Mouse (Mus musculus): ENCODE data around the gene Tjp1. TPM values are rescaled to one million over a fixed set of nuclear protein-coding genes. Genes with fewer than 3 reads are reported as not detected.
A peak's percentile ranks its signal among the peaks of the same experiment; 100 is the strongest.

Gene Tjp1
- polyA plus RNA-seq, 1 experiment = 62.4 TPM

DNA sequence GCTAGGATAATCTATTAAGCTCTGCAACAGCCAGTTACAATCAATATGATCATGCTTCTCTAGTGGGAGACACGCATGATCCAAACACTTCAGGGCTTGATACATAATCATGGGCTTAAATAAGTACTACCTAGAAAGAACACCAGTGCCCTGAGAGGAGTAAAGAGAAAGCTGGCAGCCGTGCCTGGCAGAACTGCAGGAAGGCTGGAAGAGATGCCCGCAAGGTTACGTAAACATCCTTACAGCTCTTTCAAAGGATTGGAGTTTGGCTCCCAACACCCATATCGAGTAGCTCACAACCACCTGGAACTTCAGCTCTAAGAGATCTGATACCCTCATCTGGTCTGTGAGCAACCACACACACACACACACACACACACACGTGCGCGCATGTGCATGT lies 167.8 kb downstream of the Tjp1 start:
- TF ChIP-seq POLR2A (IDR thresholded peaks at IDR 0.05; ENCODE audit: extremely low read depth, insufficient read depth, low read length) (no peak), CTCF (IDR thresholded peaks at IDR 0.05; ENCODE audit: extremely low read depth, insufficient read depth, low read length) (no peak)
- H3K4me3 ChIP-seq (ENCODE audit: insufficient read depth, low read length) = no peak overlapping the region
- H3K27ac ChIP-seq (ENCODE audit: insufficient read depth, low read length) = peak overlapping the region; percentile 48
- H3K4me1 ChIP-seq (ENCODE audit: control insufficient read depth, insufficient read depth, low read length) = peaks cover 14% of the 10 kb centered on the region

DNA sequence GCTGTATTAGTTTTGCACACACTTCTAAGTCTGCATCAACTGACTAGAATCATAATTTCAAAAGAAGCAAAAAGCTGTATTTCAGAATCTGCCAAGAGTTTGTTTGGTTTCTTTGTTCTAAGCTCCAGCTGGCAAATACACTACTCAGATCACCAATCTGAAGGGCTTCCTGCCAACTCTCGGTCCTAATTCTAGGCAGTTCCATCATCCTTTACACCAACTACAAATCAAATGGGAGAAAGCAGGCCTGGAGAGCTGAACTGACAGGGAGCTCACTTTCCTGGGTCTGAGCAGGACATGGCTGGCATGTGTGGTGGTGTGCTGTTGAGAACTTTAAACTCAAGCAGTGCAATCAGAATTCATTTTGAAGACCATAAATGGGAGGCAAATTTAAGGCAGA lies 170.0 kb downstream of the Tjp1 start:
- H3K4me3 ChIP-seq (ENCODE audit: insufficient read depth, low read length) = no peak overlapping the region

DNA sequence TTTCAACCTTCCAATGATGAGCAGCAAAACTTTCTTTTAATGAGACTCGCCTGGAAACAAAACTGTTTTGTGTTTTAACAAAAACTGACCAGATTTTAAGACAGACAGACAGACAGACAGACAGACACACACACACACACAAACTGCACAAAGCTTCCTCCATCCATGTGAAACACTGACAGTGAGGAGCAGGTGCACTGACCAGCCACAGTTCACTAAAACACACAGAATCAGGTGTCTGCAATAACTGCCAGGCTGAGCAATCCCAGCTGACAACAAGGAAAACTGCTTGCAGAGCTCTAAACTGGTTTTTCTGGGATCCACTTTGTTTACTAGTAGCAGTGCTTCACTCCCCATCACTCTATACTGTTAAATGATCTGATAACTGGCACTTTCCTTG lies 171.4 kb downstream of the Tjp1 start:
- no peak overlapping the region for H3K27ac ChIP-seq (ENCODE audit: insufficient read depth, low read length)
- TF ChIP-seq CTCF (IDR thresholded peaks at IDR 0.05; ENCODE audit: extremely low read depth, insufficient read depth, low read length) = no peak
- no peak for TF ChIP-seq POLR2A (IDR thresholded peaks at IDR 0.05; ENCODE audit: extremely low read depth, insufficient read depth, low read length)
- no peak overlapping the region for H3K4me3 ChIP-seq (ENCODE audit: insufficient read depth, low read length)
- peaks cover 14% of the 10 kb centered on the region for H3K4me1 ChIP-seq (ENCODE audit: control insufficient read depth, insufficient read depth, low read length)

More for the DNA sequence above, 170.0 kb downstream of the Tjp1 start:
- TF ChIP-seq CTCF (IDR thresholded peaks at IDR 0.05; ENCODE audit: extremely low read depth, insufficient read depth, low read length) (no peak), POLR2A (IDR thresholded peaks at IDR 0.05; ENCODE audit: extremely low read depth, insufficient read depth, low read length) (no peak)
- Histone ChIP-seq H3K27ac (ENCODE audit: insufficient read depth, low read length) (peak overlapping the region; percentile 24; the same call in 1 of the 2 replicates), H3K4me1 (ENCODE audit: control insufficient read depth, insufficient read depth, low read length) (peaks cover 14% of the 10 kb centered on the region)

DNA sequence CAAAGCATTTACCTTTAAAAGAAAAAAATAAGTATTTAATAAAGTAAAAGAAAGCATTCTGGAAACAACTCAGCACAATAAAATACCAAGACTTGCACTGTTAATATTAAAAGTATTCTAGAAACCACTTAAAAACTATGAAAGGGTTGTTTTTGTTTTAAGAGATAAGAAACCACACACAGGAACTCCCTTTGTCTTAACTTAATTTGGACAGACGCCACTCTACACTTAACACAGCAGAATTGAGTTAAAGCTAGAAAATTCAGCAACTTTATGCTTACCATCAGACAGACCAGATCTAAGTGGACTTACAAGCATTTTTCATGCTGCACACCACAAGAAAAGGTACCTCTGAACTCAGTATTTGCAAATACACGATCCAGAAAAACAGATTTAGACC lies 172.7 kb downstream of the Tjp1 start:
- H3K4me3 ChIP-seq (ENCODE audit: insufficient read depth, low read length) = no peak overlapping the region
- no peak overlapping the region for H3K27ac ChIP-seq (ENCODE audit: insufficient read depth, low read length)
- peaks cover 10% of the 10 kb centered on the region for H3K4me1 ChIP-seq (ENCODE audit: control insufficient read depth, insufficient read depth, low read length)
- TF ChIP-seq CTCF (IDR thresholded peaks at IDR 0.05; ENCODE audit: extremely low read depth, insufficient read depth, low read length) (no peak), POLR2A (IDR thresholded peaks at IDR 0.05; ENCODE audit: extremely low read depth, insufficient read depth, low read length) (no peak)

DNA sequence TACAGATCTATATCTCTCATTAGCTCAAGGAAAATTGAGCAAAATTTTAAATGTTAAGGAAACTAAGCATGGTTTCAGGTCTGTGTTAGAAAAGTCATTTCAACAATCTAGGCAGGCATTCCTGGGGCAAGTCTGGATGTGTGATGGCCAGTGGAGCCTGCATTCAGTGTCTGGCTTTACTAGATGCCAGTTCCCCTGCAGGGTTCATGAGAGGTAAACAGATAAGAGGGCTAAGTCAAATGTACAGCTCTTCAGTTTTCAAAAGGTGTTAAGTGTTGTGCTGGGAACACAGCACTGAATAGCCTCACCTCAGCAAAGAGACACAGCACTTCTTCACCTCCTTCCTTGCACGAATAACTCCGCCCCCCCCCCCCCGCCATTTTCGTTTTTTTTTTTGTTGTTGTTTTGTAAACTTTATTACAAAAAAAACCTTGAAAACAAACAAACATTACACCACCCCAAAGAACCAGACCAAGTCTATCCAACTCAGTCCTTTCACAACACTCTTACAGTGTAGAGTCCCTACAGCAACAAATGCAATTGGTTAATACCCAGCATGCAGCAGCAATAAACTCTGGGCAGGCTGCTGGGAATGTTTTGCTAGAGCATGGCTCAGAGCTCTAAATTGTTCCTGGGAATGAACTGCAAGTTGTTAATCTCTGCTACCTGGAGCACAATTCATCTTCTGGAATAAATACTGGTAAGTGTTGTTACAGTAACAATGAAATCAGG lies 177.1 kb downstream of the Tjp1 start:
- H3K27ac ChIP-seq (ENCODE audit: insufficient read depth, low read length) = no peak overlapping the region
- no peak overlapping the region for H3K4me3 ChIP-seq (ENCODE audit: insufficient read depth, low read length)
- no peak for TF ChIP-seq POLR2A (IDR thresholded peaks at IDR 0.05; ENCODE audit: extremely low read depth, insufficient read depth, low read length)
- TF ChIP-seq CTCF (IDR thresholded peaks at IDR 0.05; ENCODE audit: extremely low read depth, insufficient read depth, low read length) = no peak
- H3K4me1 ChIP-seq (ENCODE audit: control insufficient read depth, insufficient read depth, low read length) = peaks cover 3% of the 10 kb centered on the region; the same call in 1 of the 2 replicates

DNA sequence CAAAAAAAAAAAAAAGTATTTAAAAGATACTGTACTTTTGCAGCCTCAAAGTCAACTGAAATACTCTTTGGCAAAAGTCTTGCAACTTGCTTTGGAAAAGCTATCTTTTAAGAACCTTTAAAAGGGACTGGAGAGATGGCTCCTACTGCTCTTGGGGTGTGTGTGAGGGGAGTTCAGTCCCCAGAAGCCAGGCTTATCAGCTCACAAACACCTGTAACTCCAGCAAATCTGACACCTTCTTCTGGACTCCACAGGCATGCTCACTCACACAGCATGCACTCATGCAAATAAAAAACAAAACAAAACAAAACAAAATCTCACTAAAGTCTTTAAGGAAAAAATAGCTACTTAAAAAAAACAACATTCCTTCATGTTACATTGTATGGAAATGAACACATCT lies 179.0 kb downstream of the Tjp1 start:
- Histone ChIP-seq H3K4me3 (ENCODE audit: insufficient read depth, low read length) (no peak overlapping the region), H3K27ac (ENCODE audit: insufficient read depth, low read length) (no peak overlapping the region)
- TF ChIP-seq CTCF (IDR thresholded peaks at IDR 0.05; ENCODE audit: extremely low read depth, insufficient read depth, low read length) (no peak), POLR2A (IDR thresholded peaks at IDR 0.05; ENCODE audit: extremely low read depth, insufficient read depth, low read length) (no peak)

DNA sequence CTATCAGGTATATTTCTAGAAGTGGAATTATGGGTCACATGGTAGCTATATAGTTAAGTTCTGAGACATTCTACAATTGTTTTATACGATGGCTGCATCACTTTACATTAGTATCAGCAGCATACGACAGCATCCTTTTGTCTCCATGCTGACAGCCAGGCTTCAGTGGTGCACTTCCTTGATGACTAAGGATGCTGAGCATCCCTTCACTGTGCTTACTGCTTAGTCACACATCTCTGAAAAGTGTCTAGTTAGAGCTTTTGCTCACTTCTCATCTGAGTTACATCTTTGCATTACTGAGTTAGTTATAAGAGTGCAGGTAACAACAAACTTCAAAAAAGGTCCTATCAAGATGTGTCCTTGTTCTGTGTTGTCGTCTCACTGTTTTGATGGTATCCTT lies 182.3 kb downstream of the Tjp1 start:
- no peak overlapping the region for H3K27ac ChIP-seq (ENCODE audit: insufficient read depth, low read length)
- TF ChIP-seq POLR2A (IDR thresholded peaks at IDR 0.05; ENCODE audit: extremely low read depth, insufficient read depth, low read length) = no peak
- TF ChIP-seq CTCF (IDR thresholded peaks at IDR 0.05; ENCODE audit: extremely low read depth, insufficient read depth, low read length) = no peak
- H3K4me3 ChIP-seq (ENCODE audit: insufficient read depth, low read length) = no peak overlapping the region
- H3K4me1 ChIP-seq (ENCODE audit: control insufficient read depth, insufficient read depth, low read length) = peaks cover 3% of the 10 kb centered on the region; the same call in 1 of the 2 replicates

More for the DNA sequence above, 179.0 kb downstream of the Tjp1 start:
- H3K4me1 ChIP-seq (ENCODE audit: control insufficient read depth, insufficient read depth, low read length) = peaks cover 3% of the 10 kb centered on the region; the same call in 1 of the 2 replicates

DNA sequence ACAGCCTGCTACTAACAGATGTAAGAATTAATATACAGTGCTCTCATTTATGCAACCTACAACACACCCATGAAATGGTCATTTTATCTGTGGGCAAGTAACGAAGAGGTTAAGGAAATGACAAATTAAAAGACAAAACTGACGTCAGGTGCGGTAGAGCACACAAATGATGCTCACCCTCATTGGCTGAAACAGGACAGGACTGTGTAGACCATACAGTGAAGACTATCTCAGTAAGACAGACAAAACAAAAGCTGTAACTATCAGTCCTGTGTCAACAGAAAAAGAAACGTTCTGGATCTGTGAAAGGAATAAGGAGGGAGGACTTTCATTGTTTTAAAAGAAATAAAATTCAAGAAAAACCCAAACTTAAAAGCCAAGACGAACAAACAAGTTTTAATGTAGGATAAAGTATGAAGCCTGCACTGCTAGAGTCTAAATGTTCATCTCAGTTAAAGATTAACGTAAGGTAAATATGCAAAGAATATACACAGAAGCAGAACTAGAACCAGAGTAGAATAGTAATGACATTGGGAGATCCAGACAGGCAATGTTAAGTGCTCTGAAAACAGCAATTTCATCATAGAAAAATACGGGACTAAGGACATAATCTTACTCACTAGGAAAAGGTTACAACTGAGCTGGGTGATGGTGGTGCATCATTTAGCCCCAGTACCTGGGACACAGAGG lies 189.9 kb downstream of the Tjp1 start:
- no peak overlapping the region for H3K4me3 ChIP-seq (ENCODE audit: insufficient read depth, low read length)
- no peak overlapping the region for H3K27ac ChIP-seq (ENCODE audit: insufficient read depth, low read length)
- no peak for TF ChIP-seq CTCF (IDR thresholded peaks at IDR 0.05; ENCODE audit: extremely low read depth, insufficient read depth, low read length)
- TF ChIP-seq POLR2A (IDR thresholded peaks at IDR 0.05; ENCODE audit: extremely low read depth, insufficient read depth, low read length) = no peak
- no peaks in the 10 kb centered on the region; the same call in 1 of the 2 replicates for H3K4me1 ChIP-seq (ENCODE audit: control insufficient read depth, insufficient read depth, low read length)

DNA sequence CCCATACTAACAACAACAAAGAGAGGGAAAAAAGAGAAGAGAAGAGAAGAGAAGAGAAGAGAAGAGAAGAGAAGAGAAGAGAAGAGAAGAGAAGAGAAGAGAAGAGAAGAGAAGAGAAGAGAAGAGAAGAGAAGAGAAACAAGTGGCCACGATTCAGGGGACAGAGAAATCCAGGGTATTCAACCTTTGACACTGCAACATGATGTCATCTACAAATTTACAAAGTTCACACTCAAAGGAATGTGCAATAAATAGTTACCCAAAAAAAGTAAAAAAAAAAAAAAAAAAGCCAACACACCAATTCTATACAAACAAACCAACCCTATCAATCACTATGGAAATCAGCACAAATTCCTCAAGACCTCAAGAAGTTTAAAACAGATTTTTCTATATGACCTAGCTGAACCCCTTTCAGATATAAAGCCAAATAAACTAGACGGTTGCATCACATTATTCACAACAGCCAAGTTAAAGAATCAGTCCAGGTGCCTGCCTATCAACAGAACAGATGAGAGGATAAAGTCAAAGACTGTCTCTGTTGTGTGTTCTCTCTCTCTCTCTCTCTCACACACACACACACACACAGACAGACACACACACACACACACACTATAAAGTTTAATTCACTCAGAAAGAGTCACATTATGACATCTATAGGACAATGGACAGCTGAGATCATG lies 194.4 kb downstream of the Tjp1 start:
- Histone ChIP-seq H3K4me3 (ENCODE audit: insufficient read depth, low read length) (no peak overlapping the region), H3K4me1 (ENCODE audit: control insufficient read depth, insufficient read depth, low read length) (no peaks in the 10 kb centered on the region), H3K27ac (ENCODE audit: insufficient read depth, low read length) (0 out of 2 replicates have a peak overlapping the region, but pooled peaks have one; percentile 46)
- TF ChIP-seq CTCF (IDR thresholded peaks at IDR 0.05; ENCODE audit: extremely low read depth, insufficient read depth, low read length) = no peak
- TF ChIP-seq POLR2A (IDR thresholded peaks at IDR 0.05; ENCODE audit: extremely low read depth, insufficient read depth, low read length) = no peak
